Mouse (Mus musculus) megakaryocyte, embryonic 14.5 days (primary cell): ENCODE results near the gene Ocln.

Experiments used
- FLI1 ChIP-seq: IDR thresholded peaks from 2 replicates; pipeline ENCODE4 v1.6.1; 2012; ENCODE audit warnings: low read length, inconsistent platforms, mixed read lengths
- GATA1 ChIP-seq: IDR thresholded peaks from 3 replicates; pipeline ENCODE4 v1.6.1; 2012; ENCODE audit warnings: mixed read lengths, low read length, inconsistent platforms, borderline replicate concordance

DNA sequence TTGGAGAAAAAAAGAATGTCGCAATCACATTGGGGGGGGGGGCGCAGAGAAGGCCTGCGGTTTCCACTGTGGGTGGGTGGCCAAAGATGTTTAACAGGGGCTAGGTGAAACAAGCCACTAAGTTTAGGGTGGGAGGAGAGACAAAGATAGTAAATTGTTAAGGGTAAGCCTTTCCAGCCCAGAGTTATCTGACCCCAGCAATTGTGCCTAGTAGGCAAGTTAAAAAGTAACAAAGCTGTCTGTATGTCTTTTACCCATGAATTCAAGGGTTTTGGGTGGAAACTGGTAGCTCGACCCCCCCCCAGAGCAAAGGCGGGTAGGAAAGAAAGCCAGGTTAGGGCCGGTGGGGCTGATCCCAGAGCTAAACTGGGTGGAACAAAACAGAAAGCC is 25.9 kb downstream of the Ocln start:
- no peak for TF ChIP-seq GATA1
- TF ChIP-seq FLI1, result no peak
